Mouse (Mus musculus) c-Kit-positive CD71-negative TER-119-negative erythroid progenitor cells, embryonic 14.5 days (primary cell): ENCODE measurements around the gene Tmem87b.

Experiments
- DNase-seq: peaks from one replicate; pipeline ENCODE4 v3.0.0-alpha.2; 2013; ENCODE audit warnings: low read depth

The Tmem87b gene

DNA sequence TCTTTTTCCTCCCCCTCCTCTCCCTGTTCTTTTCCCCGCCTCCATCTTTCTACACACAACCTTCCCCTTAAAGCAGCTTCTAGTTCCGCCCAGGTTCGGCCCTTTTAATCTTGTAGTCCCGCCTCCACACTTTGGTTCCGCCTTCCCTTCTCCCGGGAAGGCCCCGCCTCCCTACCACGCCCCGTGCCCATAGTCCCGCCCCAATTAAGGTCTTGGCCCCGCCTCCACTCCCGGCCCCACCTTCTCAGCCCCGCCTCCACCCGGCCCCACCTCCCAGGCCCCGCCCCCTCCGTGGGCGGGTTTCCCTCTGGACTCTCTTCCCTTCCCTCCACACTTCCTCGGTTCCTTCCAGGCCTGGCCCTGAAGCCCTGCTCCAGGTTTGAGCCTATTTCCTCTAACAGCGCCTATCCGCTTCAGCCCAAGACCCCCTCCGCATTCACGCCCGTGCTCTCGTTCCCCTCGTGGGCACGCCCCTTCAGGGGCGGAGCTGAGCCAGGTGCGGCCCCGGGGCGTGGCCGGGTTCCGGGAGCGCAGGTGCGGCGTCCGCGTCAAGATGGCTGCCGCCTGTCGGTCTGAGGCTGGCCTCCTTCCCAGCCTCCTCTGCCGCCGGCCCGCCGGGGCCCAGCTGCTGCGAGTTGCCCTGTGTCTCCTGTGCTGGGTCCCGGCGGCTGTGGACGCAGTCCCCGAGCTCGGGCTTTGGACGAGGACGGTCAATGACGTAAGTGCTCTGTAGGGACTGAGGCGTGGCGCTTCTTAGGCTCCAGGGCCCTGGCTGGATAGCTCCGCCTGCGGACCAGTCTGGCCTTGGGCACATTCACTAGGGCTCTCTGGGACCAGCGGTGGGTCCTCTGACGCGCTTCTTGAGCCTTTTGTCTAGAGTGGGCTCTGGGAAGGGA, at the start of gene Tmem87b:
Gene Tmem87b, plus strand, starts transcription at position 333 of the 896 bp plus-strand sequence.
- peak; percentile 89 for DNase-seq

GRCm38 (mm10) chr2:128768545-128769247, 49.2 kb upstream of the Tmem87b start:
- DNase-seq = no peak

GRCm38 (mm10) chr2:128770557-128770956, 47.4 kb upstream of the Tmem87b start:
- no peak for DNase-seq

GRCm38 (mm10) chr2:128771048-128771447, 46.9 kb upstream of the Tmem87b start:
- no peak for DNase-seq

DNA sequence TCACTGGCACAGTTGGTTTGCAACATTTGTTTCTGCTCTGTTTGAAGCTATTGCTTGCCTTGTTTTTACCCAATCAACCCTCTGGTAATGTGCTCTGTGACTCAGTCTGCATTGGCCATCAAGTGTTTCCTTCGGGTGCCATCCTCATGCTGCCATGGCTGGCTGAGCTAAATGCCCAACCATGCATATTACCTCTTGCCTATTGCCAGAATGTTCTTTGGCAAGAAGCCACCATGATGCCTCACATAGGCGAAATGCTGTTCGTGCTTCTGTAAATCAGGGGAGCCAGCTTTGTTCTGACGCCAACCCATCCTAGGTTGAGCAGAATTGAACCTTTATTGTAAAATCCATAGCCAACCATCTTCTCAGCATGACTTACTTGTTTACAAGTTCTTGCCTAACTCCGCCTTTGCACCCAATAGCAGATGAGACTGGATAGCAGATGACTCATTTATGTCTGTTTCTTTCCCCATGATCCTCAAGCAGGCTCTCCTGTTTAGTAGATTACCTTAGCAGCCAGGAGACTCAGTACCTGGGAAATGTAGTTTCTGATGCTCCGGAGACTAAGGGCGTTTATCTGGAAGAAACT, 46.1 kb upstream of the Tmem87b start:
- no peak for DNase-seq

GRCm38 (mm10) chr2:128782231-128782630, 35.7 kb upstream of the Tmem87b start:
- DNase-seq = no peak

DNA sequence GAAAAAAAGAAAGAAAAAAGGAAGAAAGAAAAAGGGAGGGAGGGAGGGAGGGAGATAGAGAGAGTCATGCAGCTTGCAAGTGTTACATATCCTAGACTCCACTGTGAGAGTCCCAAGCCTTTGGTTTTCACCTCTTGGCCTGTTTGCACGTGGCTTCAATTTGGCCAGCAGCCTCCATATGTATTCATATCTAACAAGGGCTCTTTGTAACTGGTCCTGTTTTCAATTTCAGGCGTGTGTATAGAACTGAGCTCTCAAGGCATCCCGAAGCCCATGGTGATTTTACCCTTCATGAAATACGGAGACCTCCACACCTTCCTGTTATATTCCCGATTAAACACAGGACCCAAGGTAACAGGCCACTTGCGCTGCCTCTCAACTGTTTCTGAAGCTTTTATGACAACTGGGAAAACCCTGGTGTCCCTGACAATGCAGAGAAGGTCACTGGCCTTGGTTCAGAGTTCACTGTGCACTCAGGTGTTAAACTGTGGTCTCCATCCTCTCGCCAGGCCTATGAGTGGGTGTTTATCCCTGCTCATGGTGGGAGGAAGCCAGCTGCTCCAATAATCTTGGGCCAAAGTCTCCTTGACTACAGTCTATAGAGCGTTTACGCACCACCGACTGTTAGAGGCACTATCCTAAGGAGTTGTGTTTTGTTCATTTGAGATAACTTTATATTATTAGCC, 34.1 kb upstream of the Tmem87b start:
- no peak for DNase-seq

DNA sequence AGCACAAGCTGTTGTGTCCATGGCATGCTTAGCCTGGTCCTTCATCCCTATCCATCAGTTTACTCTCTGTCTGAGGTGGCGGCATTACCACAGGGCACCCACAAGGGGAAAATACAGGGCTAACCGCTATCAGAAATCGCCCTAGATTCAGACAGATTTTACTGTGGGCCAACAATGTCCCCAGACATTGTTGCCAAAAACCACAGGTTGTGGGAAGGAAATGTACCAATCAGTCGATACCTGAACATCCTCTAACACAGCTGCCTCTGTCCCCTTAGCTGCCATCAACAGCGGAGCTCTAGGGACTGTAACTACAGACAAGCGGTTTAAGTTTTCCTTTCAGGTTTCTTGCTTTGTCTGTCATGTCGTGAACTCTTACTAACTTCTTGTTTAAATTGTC, 33.1 kb upstream of the Tmem87b start:
- no peak for DNase-seq

DNA sequence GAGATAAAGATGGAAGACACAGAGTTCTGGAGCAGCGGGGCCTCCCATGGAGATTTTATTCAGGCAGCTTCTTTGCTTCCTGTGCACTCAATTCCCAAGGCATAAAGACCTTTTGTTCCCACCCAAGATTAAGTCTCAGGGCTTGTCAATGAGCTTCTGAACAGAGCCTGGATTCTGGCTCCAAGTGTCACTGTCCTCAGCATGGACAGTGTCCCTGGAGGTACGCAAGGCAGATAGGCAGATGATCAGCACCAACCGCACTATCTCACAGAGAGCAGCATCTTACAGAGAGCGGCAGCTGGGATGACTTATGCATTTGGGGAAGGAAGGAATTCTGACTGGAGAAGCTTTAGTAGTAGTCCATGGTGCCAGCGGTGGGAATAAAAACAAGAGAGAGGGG, 31.6 kb upstream of the Tmem87b start:
- no peak for DNase-seq

- DNase-seq = no peak
Measured at GRCm38 (mm10) chr2:128786795-128787194, 31.1 kb upstream of the Tmem87b start.

GRCm38 (mm10) chr2:128787805-128788204, 30.1 kb upstream of the Tmem87b start:
- DNase-seq = no peak

DNA sequence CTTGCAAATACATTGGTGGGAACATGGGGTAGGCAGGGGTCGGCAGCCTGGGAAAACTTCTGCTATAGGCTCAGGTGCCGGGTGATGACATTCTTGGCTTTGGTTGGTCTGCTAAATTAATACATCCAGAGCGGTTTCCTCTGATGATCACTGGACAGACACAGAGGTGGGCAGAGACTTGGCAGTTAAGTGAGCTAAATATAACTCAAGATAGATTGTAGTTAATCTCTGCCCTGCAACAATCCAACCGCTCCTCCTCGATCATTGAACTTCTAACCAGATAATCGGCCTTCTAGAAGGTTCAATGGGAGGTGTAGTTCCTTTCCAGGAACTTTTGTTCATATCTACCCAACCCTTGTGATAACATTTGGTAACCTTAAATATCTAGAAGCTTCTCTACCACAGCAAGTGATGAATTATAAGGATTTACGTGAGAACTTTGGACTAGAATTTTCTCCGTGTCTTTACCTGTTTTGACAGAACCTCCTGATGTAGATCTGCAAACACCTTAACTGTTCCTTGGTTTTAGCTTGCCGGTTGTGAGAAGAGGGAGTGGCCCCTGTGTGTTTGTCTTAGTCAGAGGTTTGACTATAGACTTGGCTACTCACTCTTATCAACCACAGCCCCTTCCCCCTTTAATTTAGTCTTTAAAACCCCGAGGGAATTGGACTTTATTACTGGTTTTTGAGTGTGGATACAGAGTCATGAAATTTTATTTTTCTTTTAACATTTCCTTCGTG, 26.9 kb upstream of the Tmem87b start:
- DNase-seq = no peak

GRCm38 (mm10) chr2:128793958-128794357, 24.0 kb upstream of the Tmem87b start:
- no peak for DNase-seq

DNA sequence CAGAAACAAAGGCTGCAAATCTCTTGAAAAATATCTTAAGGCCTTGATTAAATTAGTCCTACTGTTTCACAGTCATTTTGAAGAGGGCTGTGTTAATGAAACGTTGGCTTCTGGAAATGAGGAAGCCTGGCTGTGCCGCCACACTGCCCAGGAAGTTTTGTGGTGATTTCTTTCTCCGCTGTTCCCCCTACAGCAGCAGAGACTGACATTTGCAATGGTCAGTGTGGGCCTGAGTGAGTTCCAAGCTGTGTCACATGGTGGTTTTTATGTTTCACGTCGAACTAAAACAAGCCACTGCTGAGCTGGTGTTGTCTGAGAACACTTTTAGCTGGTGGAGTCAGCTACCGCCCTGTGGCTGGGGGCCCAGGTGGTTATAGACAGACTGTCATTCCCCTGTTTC, 21.5 kb upstream of the Tmem87b start:
- DNase-seq = no peak

DNA sequence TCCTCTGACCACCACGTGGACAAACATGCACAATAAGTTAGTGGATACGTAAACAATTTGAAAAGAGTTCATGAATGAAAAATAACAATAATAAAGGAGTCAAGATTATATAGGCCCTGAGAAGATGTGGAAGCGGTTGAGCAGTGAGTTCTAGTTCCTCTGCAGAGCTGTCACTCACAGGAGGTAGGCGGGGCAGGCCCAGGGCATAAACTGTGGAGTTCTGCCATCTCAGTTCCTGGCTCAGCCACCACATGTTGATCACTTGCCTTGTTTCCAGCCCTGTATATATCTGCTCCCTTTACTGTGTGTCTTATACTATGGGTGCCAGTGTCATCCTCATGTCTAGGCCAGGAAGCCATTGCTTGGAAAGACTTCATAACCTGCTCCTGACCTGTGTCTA, 14.5 kb upstream of the Tmem87b start:
- no peak for DNase-seq

GRCm38 (mm10) chr2:128805341-128805740, 12.6 kb upstream of the Tmem87b start:
- DNase-seq = no peak

DNA sequence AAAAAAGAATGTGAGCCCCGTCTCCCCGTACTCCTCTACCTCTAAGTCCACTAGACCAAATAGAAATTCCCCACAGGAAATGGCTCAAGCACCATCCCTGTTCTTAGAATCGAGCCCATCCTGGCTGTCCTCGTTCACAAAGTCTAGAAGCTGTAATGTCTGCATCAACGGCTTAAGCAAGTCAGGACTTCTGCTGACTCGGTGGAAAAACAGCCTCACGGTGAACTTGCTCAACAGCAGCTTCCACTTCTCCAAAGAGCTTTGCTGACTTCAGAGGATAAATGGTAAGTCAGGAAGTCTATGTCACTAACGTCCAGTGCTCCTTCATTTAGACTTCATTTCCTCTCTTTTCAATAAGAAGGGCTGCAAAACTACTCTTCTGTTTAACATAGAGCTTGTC, 11.4 kb upstream of the Tmem87b start:
- no peak for DNase-seq

GRCm38 (mm10) chr2:128812761-128813160, 5.2 kb upstream of the Tmem87b start:
- no peak for DNase-seq

DNA sequence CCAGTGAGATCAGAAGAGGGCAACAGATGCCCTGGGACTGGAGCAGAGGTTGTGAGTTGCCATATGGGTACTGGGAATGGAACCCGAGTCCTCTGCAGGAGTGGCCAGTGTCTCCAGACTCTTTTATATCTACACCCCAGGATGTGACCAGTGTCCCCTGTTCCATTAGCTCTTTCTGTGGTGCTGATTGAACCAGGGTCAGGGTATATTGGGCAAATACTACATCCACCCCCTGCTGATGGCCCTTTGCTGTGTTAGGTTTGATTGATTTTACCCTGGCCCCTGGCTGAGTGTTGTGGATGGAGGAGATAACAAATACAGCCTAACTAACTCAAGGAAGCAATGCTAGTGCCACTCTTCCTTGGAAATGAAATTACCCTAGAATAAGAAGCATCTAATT, 1.6 kb upstream of the Tmem87b start:
- DNase-seq = no peak

GRCm38 (mm10) chr2:128816916-128817315, 1.0 kb upstream of the Tmem87b start:
- no peak for DNase-seq

DNA sequence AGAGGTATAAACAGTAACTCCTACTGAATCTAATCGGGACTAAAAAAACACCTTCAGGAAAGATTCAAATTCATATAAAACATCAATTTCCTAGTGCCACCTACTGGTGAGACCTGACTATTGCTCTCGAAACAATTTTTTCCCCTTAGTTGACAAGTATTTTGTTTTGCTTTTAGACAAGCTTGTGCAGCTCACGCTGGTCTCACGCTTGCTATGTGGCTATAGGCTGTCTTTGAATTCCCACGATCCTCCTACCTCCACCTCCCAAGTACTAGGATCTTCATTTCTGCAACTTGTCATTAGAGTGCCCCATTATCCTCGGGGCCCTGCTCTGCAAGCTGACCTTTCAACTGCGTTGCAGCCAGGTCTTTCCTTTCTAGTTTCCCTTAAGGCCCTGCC, 532 bp upstream of the Tmem87b start:
- DNase-seq = peak; percentile 68
